In the genomic region with DNA sequence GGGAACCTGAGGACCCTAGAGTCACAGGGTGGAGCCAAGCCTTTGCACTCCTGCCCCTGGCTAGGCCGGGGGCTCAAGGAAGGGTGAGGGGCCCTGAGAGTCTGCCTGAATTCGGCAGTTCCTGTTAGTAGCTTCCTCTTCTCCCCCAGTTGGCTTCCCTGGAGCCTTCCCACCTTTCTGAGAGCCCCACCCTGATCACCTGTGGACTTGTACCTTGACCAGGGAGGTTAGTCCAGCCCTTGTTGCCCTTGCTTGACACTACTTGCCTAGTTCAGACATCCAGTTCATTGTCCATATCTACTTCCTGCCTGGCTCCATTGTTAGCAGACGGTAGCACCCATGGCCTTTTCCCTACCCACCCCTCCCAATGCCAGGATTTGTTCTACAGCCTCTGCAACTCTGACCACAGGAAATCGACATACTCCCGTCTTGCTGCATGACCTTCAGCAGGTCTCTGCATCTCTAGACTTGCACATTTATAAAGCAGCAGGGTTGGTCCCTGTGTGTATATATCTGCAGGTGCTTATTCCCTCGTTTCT, we compare ENCODE assay signal across 8 mouse cellular contexts. TPM values are rescaled to one million over a fixed set of nuclear protein-coding genes. Genes with fewer than 3 reads are reported as not detected.
A peak's percentile ranks its signal among the peaks of the same experiment; 100 is the strongest.
DNase-seq lines count a peak whose midpoint lies in the region; ATAC-seq and TF ChIP-seq lines count a peak whose summit lies in the region.

No protein-coding gene starts in this region.

- H3K27ac ChIP-seq in layer of hippocampus, adult 2 months = peak overlapping the region; percentile 92
- H3K27ac ChIP-seq in embryonic facial prominence, embryonic 12.5 days = peak overlapping the region; percentile 59; the same call in 1 of the 2 replicates
- H3K27ac ChIP-seq in hindbrain, embryonic 14.5 days = peak overlapping the region; percentile 44; the same call in 1 of the 2 replicates
- no peak overlapping the region for H3K27ac ChIP-seq in midbrain, embryonic 16.5 days (ENCODE audit: low read length)

- ATAC-seq in embryonic facial prominence, embryonic 12.5 days (ENCODE audit: insufficient number of reproducible peaks, insufficient read depth, low FRiP score, low TSS enrichment) = no peak
- ATAC-seq in hindbrain, embryonic 14.5 days (ENCODE audit: low FRiP score) = no peak
- no peak for ATAC-seq in midbrain, embryonic 16.5 days

- H3K27me3 ChIP-seq in embryonic facial prominence, embryonic 12.5 days = no peaks in the 10 kb centered on the region
- H3K27me3 ChIP-seq in hindbrain, embryonic 14.5 days (ENCODE audit: control insufficient read depth, insufficient read depth, low read length) = no peaks in the 10 kb centered on the region
- H3K27me3 ChIP-seq in midbrain, embryonic 16.5 days (ENCODE audit: control insufficient read depth, insufficient read depth, low read depth, low read length) = no peaks in the 10 kb centered on the region

- no peak for DNase-seq in layer of hippocampus, adult 2 months (ENCODE audit: low spot score in 2 of 2)
- DNase-seq in layer of hippocampus, adult 9-10 months (ENCODE audit: low spot score) = no peak
- DNase-seq in hindbrain, embryonic 14.5 days (ENCODE audit: low spot score) = no peak
- DNase-seq in layer of hippocampus, adult 8-10 months (ENCODE audit: low spot score in 2 of 2) = no peak
- no peak for DNase-seq in layer of hippocampus, adult 18-20 months (ENCODE audit: low spot score in 2 of 2)
- no peak for DNase-seq in frontal cortex, postnatal 25 days (ENCODE audit: low spot score in 2 of 2)

- WGBS in embryonic facial prominence, embryonic 12.5 days = 69% methylated on average over 6 of the region's 6 CpGs
- WGBS in hindbrain, embryonic 14.5 days = 77% methylated on average over 6 of the region's 6 CpGs
- WGBS in midbrain, embryonic 16.5 days = 84% methylated on average over 6 of the region's 6 CpGs

- peak overlapping the region; percentile 61; the same call in 1 of the 2 replicates for H3K4me3 ChIP-seq in layer of hippocampus, adult 2 months
- no peak overlapping the region for H3K4me3 ChIP-seq in embryonic facial prominence, embryonic 12.5 days
- H3K4me3 ChIP-seq in hindbrain, embryonic 14.5 days (replicated peaks; ENCODE audit: low read length) = 0 out of 2 replicates have a peak overlapping the region, but pooled peaks have one; percentile 78
- no peak overlapping the region for H3K4me3 ChIP-seq in midbrain, embryonic 16.5 days (ENCODE audit: low read depth, low read length)

- no peaks in the 10 kb centered on the region for H3K9me3 ChIP-seq in embryonic facial prominence, embryonic 12.5 days
- H3K9me3 ChIP-seq in hindbrain, embryonic 14.5 days (ENCODE audit: control insufficient read depth, low read length) = no peaks in the 10 kb centered on the region
- no peaks in the 10 kb centered on the region for H3K9me3 ChIP-seq in midbrain, embryonic 16.5 days (replicated peaks; ENCODE audit: control insufficient read depth, low read length, poor library complexity, severe bottlenecking)

- no peak overlapping the region for H3K9ac ChIP-seq in embryonic facial prominence, embryonic 12.5 days
- no peak overlapping the region for H3K9ac ChIP-seq in hindbrain, embryonic 14.5 days
- no peak overlapping the region for H3K9ac ChIP-seq in midbrain, embryonic 16.5 days (ENCODE audit: low read depth, low read length)

- no peak overlapping the region for H3K4me2 ChIP-seq in embryonic facial prominence, embryonic 12.5 days (replicated peaks)
- H3K4me2 ChIP-seq in hindbrain, embryonic 14.5 days (replicated peaks) = peak overlapping the region; percentile 77
- peak overlapping the region; percentile 76; the same call in 1 of the 2 replicates for H3K4me2 ChIP-seq in midbrain, embryonic 16.5 days (ENCODE audit: low read length)

- TF ChIP-seq CTCF in layer of hippocampus, adult 2 months (conservative IDR thresholded peaks at IDR 0.05) = no peak

- H3K36me3 ChIP-seq in embryonic facial prominence, embryonic 12.5 days = peaks cover 37% of the 10 kb centered on the region
- peaks cover 38% of the 10 kb centered on the region for H3K36me3 ChIP-seq in hindbrain, embryonic 14.5 days (replicated peaks; ENCODE audit: control insufficient read depth, insufficient read depth)
- peaks cover 19% of the 10 kb centered on the region for H3K36me3 ChIP-seq in midbrain, embryonic 16.5 days (ENCODE audit: control insufficient read depth, insufficient read depth, low read length)

- peaks cover 27% of the 10 kb centered on the region for H3K4me1 ChIP-seq in embryonic facial prominence, embryonic 12.5 days
- peaks cover 28% of the 10 kb centered on the region for H3K4me1 ChIP-seq in hindbrain, embryonic 14.5 days (replicated peaks; ENCODE audit: control insufficient read depth, insufficient read depth, low read length)
- peaks cover 21% of the 10 kb centered on the region for H3K4me1 ChIP-seq in midbrain, embryonic 16.5 days (ENCODE audit: control insufficient read depth, insufficient read depth, low read length)

RNA-seq across cellular contexts. Expression of a gene that starts 2.2 kb away (rescaled TPM):
- 100 to 1,000 TPM; 170 to 175 TPM for total RNA-seq in layer of hippocampus, adult 2 months (2021)
- 52.2 and 54.5 TPM in 2 replicates for polyA plus RNA-seq in embryonic facial prominence, embryonic 12.5 days (2016; fragmentation: Nextera tagmentation; extraction: Ambion mirVana)
- polyA plus RNA-seq in hindbrain, embryonic 14.5 days (2014; fragmentation: Nextera tagmentation; extraction: Ambion mirVana) = 96.5 and 97.0 TPM in 2 replicates
- 111 and 112 TPM in 2 replicates for polyA plus RNA-seq in midbrain, embryonic 16.5 days (2015; fragmentation: Nextera tagmentation; extraction: Ambion mirVana)
- 100 to 1,000 TPM; 165 to 197 (median 178) TPM for total RNA-seq in layer of hippocampus, adult 8-10 months (2022)
- 100 to 1,000 TPM; 174 to 194 TPM for total RNA-seq in layer of hippocampus, adult 18-20 months (2021)

RNA-seq across cellular contexts. Expression of a gene that starts 4.5 kb away (rescaled TPM):
- total RNA-seq in layer of hippocampus, adult 2 months (2021) = 1 to 10 TPM; 3.1 to 7.0 TPM
- polyA plus RNA-seq in embryonic facial prominence, embryonic 12.5 days (2016; fragmentation: Nextera tagmentation; extraction: Ambion mirVana) = 1.00 and 1.6 TPM in 2 replicates
- polyA plus RNA-seq in hindbrain, embryonic 14.5 days (2014; fragmentation: Nextera tagmentation; extraction: Ambion mirVana) = 1.0 and 1.8 TPM in 2 replicates
- 0.95 and 1.5 TPM in 2 replicates for polyA plus RNA-seq in midbrain, embryonic 16.5 days (2015; fragmentation: Nextera tagmentation; extraction: Ambion mirVana)
- 1 to 10 TPM; 4.4 to 7.9 (median 5.0) TPM for total RNA-seq in layer of hippocampus, adult 8-10 months (2022)
- 1 to 10 TPM; 2.2 to 4.6 TPM for total RNA-seq in layer of hippocampus, adult 18-20 months (2021)

RNA-seq across cellular contexts. Expression of a gene that starts 15.2 kb away (rescaled TPM):
- 100 to 1,000 TPM; 283 to 289 TPM for total RNA-seq in layer of hippocampus, adult 2 months (2021)
- 118 and 119 TPM in 2 replicates for polyA plus RNA-seq in embryonic facial prominence, embryonic 12.5 days (2016; fragmentation: Nextera tagmentation; extraction: Ambion mirVana)
- 206 and 218 TPM in 2 replicates for polyA plus RNA-seq in hindbrain, embryonic 14.5 days (2014; fragmentation: Nextera tagmentation; extraction: Ambion mirVana)
- polyA plus RNA-seq in midbrain, embryonic 16.5 days (2015; fragmentation: Nextera tagmentation; extraction: Ambion mirVana) = 162 and 191 TPM in 2 replicates
- total RNA-seq in layer of hippocampus, adult 8-10 months (2022) = 100 to 1,000 TPM; 236 to 283 (median 255) TPM
- 100 to 1,000 TPM; 286 to 300 TPM for total RNA-seq in layer of hippocampus, adult 18-20 months (2021)

RNA-seq across cellular contexts. Expression of a gene that starts 19.7 kb away (rescaled TPM):
- 1 to 10 TPM in 1 of 2 experiments, under 1 TPM in 1; 0.54 to 1.0 TPM for total RNA-seq in layer of hippocampus, adult 2 months (2021)
- 0.61 and 0.85 TPM in 2 replicates for polyA plus RNA-seq in embryonic facial prominence, embryonic 12.5 days (2016; fragmentation: Nextera tagmentation; extraction: Ambion mirVana)
- 0.21 and 0.26 TPM in 2 replicates for polyA plus RNA-seq in hindbrain, embryonic 14.5 days (2014; fragmentation: Nextera tagmentation; extraction: Ambion mirVana)
- polyA plus RNA-seq in midbrain, embryonic 16.5 days (2015; fragmentation: Nextera tagmentation; extraction: Ambion mirVana) = 0.51 and 0.64 TPM in 2 replicates
- total RNA-seq in layer of hippocampus, adult 8-10 months (2022) = 1 to 10 TPM in 3 of 4 experiments, under 1 TPM in 1; 0.43 to 1.5 (median 1.2) TPM
- under 1 TPM; 0.56 to 0.64 TPM for total RNA-seq in layer of hippocampus, adult 18-20 months (2021)

RNA-seq across cellular contexts. Expression of a gene that starts 30.7 kb away (rescaled TPM):
- 10 to 100 TPM; 50.2 to 54.9 TPM for total RNA-seq in layer of hippocampus, adult 2 months (2021)
- 362 and 385 TPM in 2 replicates for polyA plus RNA-seq in embryonic facial prominence, embryonic 12.5 days (2016; fragmentation: Nextera tagmentation; extraction: Ambion mirVana)
- 177 and 182 TPM in 2 replicates for polyA plus RNA-seq in hindbrain, embryonic 14.5 days (2014; fragmentation: Nextera tagmentation; extraction: Ambion mirVana)
- 155 and 182 TPM in 2 replicates for polyA plus RNA-seq in midbrain, embryonic 16.5 days (2015; fragmentation: Nextera tagmentation; extraction: Ambion mirVana)
- 10 to 100 TPM; 49.5 to 55.7 (median 51.9) TPM for total RNA-seq in layer of hippocampus, adult 8-10 months (2022)
- 10 to 100 TPM; 48.9 to 54.5 TPM for total RNA-seq in layer of hippocampus, adult 18-20 months (2021)

Comparison
In these comparisons a context has a peak if more than half of its experiments do, and no peak if none do; other contexts are left out.
1. H3K4me3 ChIP-seq: peak in layer of hippocampus, adult 2 months (single experiment) and hindbrain, embryonic 14.5 days (single experiment); none in embryonic facial prominence, embryonic 12.5 days (single experiment) and midbrain, embryonic 16.5 days (single experiment).